Mouse (Mus musculus): ENCODE results near the gene Lcmt1.

Gene Lcmt1

GRCm38 (mm10) chr7:123369759-123370481 is at the start of gene Lcmt1, which contains the start of gene Arhgap17:
Lcmt1 (plus strand) TSS chr7:123369784.
Arhgap17 (minus strand) TSS chr7:123369915.
- DNase-seq (ENCODE audit: low spot score): peak; percentile 93

- DNase-seq (ENCODE audit: low spot score): no peak
Observed at GRCm38 (mm10) chr7:123322452-123323121, 47.0 kb upstream of the Lcmt1 start.

- no peak for DNase-seq (ENCODE audit: low spot score)
Observed at GRCm38 (mm10) chr7:123323388-123323787, 46.2 kb upstream of the Lcmt1 start.

DNA sequence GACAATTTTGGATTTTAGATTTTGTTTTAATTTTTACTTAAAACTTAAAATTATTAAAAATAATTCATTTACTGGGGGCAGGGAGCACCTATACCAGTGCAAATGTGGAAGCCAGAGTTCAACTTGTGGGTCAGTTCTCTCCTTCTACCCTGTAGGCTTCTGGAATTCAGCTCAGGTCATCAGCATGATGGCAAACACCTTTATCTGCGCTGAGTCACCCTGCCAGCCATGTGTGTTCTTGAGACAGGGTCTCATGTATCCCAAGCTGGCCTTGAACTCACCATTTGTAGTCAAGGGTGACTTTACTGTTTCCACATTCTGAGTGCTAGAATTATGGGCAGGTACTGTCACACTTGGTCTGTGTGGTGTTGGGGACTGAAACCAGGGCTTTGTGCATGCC is 45.5 kb upstream of the Lcmt1 start:
- no peak for DNase-seq (ENCODE audit: low spot score)

GRCm38 (mm10) chr7:123326062-123326461 is 43.5 kb upstream of the Lcmt1 start:
- no peak for DNase-seq (ENCODE audit: low spot score)

DNA sequence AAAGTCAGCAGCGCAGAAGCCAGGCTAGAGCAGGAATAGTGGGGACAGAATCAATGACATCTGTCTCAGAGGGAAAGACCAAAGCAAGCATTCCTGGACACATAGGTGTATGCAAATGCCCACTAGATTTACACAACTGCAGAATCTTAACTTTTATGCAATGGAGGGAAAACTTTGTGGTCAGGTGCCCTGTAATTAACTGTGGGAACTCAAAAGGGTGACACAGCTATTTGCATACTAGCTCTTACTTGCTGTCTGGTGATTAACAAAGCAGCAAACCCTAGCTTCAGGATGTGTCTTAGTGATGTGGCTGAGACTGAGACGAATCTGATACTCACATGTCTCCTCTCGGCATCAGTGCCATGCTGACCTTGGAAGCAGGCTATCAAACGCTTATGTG is 42.7 kb upstream of the Lcmt1 start:
- DNase-seq (ENCODE audit: low spot score): no peak

GRCm38 (mm10) chr7:123327909-123328308 is 41.7 kb upstream of the Lcmt1 start:
- DNase-seq (ENCODE audit: low spot score): no peak

DNA sequence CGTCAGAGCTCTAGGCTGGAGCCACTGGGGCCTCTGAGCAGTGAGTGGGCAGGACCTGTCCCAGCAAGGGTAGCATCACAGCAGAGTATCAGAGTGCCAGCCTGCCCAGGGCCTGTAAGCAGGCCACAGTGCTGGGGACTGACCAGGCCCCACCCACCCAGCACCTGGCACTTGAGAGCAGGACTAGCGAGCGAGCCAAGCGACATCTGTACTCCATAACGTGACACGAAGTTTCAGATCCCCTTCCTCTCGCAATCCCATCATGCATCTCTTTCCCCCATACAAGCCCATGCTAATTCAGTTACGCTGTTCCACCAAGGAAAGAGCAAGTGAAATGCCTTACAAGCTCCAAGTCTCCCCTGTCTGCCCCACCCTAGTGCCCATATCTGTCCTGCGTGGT is 39.1 kb upstream of the Lcmt1 start:
- no peak for DNase-seq (ENCODE audit: low spot score)

DNA sequence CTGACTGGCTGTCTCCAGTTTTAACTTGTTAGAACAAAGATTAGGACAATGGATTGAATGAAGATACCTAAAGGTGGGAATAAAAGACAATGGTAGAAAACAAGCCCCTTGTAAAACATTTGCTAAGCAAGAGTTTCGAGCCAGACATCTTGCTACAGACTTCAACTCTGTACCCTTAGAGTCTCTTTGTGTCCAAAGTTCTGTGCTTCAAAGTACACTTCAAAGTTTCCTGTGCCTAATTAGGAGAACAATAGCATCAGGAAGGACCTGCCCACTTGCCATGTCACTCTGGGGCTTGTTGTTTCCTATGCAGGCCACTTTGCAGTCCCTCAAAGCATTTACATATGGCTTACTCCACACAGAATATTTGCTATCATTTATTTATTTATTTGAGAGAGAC is 33.3 kb upstream of the Lcmt1 start:
- DNase-seq (ENCODE audit: low spot score): no peak

GRCm38 (mm10) chr7:123338351-123338750 is 31.2 kb upstream of the Lcmt1 start:
- DNase-seq (ENCODE audit: low spot score): no peak

DNA sequence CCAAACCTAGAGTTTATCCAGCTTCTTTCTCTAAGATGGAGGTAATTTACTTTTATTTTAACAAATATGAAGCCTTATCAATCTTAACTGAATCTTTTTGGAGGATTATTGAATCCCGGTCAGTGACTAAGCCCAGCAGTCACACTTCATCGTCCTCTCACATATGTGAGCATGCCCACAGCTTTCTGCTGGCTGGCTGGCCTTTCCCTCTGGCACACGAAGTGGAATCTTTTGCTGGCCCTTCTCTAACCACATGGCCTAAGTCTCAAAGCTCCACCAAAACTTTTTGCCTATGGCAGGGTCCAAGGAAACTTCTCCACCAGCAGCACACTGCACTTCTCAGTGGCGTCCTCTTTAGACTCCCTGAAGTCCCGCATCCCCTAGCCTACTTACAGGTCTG is 27.7 kb upstream of the Lcmt1 start:
- no peak for DNase-seq (ENCODE audit: low spot score)

GRCm38 (mm10) chr7:123344079-123344780 is 25.4 kb upstream of the Lcmt1 start:
- DNase-seq (ENCODE audit: low spot score): no peak

DNA sequence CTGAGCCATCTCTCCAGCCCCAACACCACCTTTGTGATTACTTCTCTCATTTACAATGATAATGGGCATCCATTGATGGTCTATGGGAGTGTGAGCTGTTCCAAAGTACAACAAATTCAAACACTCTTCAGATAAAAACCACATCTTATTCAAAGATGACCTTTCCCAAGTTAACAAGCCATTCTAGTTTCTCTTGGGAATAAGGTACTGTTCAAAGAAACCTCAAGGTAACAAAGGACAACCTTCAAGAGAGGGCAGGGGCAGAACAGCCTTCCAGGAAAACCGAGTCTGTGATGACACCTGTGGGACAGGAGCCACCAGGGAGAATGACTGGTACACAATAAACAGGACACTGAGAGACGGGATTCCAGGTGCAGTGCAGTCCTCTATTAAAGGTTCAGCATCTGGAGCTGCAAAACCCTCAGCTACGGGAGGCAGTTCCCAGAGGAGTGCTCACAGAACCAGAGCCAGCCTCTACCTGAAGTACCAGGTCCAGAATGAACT is 24.5 kb upstream of the Lcmt1 start:
- no peak for DNase-seq (ENCODE audit: low spot score)

GRCm38 (mm10) chr7:123346631-123347290 is 22.8 kb upstream of the Lcmt1 start:
- no peak for DNase-seq (ENCODE audit: low spot score)

GRCm38 (mm10) chr7:123349813-123350212 is 19.8 kb upstream of the Lcmt1 start:
- no peak for DNase-seq (ENCODE audit: low spot score)

- no peak for DNase-seq (ENCODE audit: low spot score)
Observed at GRCm38 (mm10) chr7:123350243-123350642, 19.3 kb upstream of the Lcmt1 start.

DNA sequence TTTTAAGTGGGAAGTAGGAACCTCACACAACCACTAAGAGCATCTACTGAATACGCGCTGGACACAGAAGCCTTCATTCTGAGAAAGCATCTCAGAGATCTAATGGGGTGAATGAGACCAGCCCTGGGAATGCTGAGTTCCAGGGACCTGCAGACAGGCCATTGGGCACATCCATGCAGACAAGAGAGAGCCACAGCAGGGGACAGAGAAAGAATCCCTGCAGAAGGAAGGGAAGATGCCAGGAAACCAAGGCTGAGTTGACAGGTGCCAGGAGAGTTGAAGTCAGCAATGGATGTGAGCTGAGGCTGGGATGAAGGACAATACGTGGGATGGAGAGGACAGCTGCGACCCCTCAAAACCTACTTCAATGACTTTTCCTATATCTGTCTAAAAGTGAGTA is 16.5 kb upstream of the Lcmt1 start:
- no peak for DNase-seq (ENCODE audit: low spot score)

- DNase-seq (ENCODE audit: low spot score): no peak
Observed at GRCm38 (mm10) chr7:123353879-123354278, 15.7 kb upstream of the Lcmt1 start.

- no peak for DNase-seq (ENCODE audit: low spot score)
Observed at GRCm38 (mm10) chr7:123354392-123354791, 15.2 kb upstream of the Lcmt1 start.

DNA sequence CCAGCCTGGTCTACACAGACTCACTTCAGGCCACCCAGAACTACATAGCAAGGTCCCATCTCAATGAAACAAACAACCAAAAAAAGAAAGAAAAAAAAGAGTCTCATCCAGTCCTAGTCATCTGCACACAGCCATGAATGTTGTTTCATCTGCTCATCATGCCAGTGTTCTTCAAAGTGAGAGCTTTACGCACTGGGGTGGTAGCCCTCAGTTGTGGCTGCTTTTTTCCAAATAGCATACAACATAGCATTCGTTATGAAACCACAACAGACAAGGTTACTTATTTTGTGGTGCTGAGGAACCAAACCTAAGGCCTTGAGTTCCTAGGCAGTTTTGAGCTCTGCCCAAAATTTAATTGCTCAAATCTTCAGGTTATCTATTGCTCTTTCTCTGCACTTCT is 14.7 kb upstream of the Lcmt1 start:
- no peak for DNase-seq (ENCODE audit: low spot score)

GRCm38 (mm10) chr7:123356158-123356557 is 13.4 kb upstream of the Lcmt1 start:
- no peak for DNase-seq (ENCODE audit: low spot score)

DNA sequence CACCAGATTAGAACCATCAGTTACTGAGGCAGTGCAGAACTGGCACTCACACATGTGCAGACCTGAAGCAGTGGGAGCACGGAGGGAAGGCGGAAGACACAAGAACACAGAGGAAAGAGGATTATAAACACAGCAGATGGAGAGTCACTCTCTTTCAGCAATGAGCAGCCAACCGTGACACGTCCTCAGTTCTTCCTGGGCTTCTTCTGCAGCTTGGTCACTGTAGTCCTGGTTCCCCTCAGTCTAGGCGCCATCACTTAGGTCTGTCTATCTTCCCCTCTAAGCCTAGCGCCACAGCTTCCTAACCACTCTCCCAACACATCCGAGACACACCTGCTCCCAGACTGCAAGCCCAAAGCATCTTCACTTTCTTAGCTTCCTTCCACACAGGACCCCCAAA is 10.5 kb upstream of the Lcmt1 start:
- DNase-seq (ENCODE audit: low spot score): no peak

All from MN1 (cell line).